Mouse (Mus musculus) embryo, embryonic 11.5 days (tissue): ENCODE results near the gene Cish.

Source experiments
- DNase-seq: peaks from one replicate; pipeline ENCODE4 v3.0.0-alpha.2; 2012; ENCODE audit warnings: low read depth, low spot score

Cish gene

DNA sequence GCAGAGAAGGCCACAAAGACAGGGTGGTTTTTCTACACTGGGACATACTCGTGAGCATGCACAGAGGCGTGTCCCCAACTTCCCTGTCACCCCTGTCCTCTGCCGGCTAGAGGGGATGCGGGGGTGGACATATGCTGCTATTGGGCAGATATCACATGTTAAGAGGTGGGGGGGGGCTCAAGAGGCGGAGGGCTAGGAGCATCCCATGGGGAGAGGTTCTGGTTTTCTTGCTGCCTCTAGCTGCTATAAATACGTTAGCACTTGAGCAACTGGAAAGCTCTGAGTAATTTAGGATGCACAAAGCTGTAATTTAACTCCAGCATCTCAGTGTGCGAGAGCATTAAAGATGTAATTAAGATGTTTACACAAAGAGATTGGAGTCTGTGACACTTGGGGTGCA is 53.5 kb downstream of the Cish start:
- DNase-seq, result no peak
